Mouse (Mus musculus) lung, postnatal 14 days (tissue): ENCODE data around the gene Adra2b.

Experiments used
- DNase-seq: peaks from one replicate; pipeline ENCODE4 v3.0.0; 2021

Adra2b gene

DNA sequence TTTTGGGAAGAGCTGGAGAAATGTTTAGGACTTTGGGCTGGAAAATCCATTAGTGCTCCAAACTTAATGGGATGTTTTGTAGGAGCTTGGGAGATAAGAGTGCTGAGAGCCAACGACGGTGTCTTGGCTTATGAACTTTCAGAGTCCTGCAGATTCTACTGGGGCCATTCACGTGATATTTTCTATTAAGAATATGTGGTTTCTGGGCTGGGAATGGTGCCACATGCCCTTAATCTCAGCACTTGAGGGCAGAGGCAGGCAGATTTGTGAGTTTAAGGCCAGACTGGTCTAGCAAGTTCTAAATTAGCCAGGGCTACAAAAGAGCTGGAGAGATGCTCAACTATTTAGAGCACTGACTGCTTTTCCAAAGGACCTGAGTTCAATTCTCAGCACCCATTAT is 27.3 kb downstream of the Adra2b start:
- DNase-seq = no peak

DNA sequence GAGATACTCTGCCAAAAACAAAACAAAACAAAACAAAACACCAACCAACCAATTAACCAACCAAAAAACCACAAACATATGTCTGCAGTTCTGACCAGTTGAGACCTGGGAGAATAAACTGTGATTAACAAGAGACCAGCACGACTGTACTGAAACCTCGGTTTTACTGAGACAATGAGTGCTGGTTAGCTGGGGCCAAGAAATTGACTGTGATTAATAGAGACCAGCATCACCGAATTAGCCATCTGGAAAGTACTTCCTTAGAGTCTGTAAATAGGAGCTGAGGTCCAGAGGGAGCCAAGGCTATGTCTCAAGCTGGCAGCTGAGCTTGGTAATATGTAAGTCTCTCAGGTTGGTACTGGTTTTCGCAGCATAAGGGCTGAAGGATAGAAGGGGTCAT is 27.8 kb downstream of the Adra2b start:
- DNase-seq = no peak

DNA sequence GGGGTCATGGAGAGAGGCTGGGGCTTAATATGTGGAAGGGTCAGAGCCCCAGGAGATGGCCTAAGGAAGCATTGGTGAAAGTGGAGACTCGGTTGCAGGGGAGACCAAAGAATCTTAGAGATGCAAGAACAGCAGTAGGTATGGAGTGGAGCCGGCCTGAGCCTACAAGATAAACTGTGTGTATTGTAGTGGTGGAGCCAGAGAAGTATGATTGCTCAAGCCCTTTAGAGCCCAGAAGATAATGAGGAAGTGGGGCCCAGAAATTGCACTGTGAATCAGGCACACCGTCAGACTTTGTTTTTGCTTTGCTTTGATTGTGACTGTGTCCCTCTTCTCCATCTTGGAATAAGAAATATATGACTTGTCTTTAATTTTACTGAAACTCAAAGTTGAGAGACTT is 28.3 kb downstream of the Adra2b start:
- no peak for DNase-seq

DNA sequence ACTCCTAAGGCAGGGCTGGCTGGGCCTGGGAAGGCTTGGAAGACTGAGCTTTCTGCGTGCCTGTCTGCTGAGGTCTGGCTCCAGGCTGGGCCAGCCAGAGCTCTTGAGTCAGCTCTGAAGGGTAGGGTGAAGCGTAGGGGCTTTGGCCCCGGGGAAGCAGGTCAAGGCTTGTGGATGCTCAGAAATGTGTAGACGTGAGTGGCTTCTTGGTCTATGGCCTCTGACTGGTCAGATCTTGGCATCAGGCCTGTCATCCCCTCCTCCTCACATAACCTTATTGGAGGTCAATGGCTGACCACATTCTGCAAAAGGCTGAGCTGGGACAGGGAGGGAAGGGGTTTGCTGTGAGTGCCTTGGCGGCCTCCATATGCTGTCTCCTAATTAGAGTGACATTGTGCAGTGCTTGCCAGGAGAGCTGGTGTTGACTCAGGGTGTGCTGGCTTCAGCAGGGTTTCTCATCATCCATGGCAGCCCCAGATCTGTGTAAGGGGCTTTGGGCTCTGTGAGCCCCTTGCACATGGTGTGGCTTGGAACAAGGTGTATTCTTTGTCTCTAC is 31.7 kb downstream of the Adra2b start:
- DNase-seq = no peak

DNA sequence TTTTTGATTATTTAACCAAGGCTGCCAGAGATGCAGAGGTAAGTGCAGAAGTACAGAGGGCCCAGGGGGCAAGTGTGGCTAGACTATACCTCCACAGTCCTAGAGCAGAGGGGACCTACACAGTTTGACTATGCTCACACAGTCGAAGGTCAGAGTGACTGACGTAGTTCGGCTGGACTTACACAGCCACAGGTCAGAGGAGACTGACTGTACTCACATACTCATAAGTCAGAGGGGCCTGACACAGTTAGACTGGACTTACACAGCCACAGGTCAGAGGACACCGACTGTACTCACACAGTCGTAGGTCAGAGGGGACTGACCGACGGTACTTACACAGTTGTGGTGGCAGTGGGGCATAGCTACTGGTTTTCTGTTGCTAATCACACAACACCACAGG is 35.7 kb downstream of the Adra2b start:
- DNase-seq = no peak

DNA sequence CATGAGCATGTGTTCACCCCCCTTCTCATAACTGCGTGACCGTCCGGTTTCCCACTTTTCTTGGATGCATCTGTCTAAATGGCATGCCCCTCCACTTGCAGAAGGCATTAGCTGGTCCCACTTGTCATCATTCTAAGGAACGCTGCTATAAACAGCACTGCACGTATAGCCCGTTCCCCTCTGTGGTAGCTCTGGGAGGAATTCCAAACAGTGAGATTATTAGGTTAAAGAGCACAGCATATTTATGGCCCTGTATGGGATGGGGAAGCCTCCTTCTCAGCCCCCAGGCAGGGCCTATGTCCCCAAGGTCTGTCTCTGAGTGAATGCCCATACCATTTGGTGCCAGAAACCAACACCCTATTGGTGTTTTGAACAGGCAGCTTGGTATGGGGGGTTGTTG is 48.1 kb downstream of the Adra2b start:
- no peak for DNase-seq

DNA sequence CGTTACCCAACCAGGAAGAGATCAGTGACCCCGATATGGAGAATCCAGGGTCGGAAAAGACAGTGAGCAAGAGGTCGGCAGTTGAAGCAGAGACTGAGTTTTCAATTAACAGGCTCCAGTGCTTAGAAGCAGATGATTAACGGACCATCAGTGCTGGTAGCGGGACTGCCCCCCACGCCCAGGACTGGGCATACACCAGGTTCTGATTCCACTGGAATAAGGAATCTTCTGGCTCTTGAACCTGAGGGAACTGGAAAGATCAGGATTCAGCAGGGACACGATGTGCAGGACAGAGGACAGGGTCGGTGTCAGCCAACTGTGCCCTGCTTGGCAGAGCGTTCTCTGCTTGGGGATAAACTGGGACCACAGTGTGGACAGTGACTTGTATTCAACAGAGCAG is 52.8 kb downstream of the Adra2b start:
- no peak for DNase-seq

DNA sequence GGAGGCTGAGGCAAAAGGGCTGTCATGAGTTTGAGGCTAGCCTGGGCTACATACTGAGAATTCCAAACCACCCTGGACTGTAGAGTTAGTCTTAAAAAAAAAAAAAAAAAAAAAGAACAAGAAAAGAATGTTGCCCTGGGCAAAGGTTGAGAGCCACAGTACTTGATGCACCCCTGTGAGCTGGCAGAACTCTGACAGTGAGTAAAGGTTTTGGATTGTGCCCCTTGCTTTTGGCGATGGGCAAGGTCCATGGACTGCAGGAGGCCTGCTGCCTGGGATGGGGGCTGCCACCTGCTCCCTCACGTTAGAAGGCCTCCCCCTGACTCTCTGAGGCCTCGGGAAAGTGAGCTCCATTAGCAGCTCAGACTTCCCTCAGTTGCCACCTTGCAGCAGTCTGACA is 53.7 kb downstream of the Adra2b start:
- no peak for DNase-seq
